Mouse (Mus musculus): ENCODE data around the gene Notch1. TPM values are rescaled to one million over a fixed set of nuclear protein-coding genes. Genes with fewer than 3 reads are reported as not detected.

The Notch1 gene
- total RNA-seq, 2 experiments from 2014 or later = 7.0 to 9.2 TPM

- DNase-seq = peak; percentile 44
Measured at GRCm38 (mm10) chr2:26500599-26501370, 15.7 kb downstream of the Notch1 start.

GRCm38 (mm10) chr2:26500027-26500598 is 16.4 kb downstream of the Notch1 start:
- no peak for DNase-seq

- no peak for DNase-seq
Measured at GRCm38 (mm10) chr2:26498694-26499093, 17.8 kb downstream of the Notch1 start.

GRCm38 (mm10) chr2:26497861-26498533 is 18.5 kb downstream of the Notch1 start:
- no peak for DNase-seq

- no peak for DNase-seq
Measured at GRCm38 (mm10) chr2:26496451-26496850, 20.0 kb downstream of the Notch1 start.

- no peak for DNase-seq
Measured at GRCm38 (mm10) chr2:26495701-26496100, 20.8 kb downstream of the Notch1 start.

GRCm38 (mm10) chr2:26494991-26495390 is 21.5 kb downstream of the Notch1 start:
- DNase-seq = no peak

GRCm38 (mm10) chr2:26494396-26494795 is 22.1 kb downstream of the Notch1 start:
- DNase-seq = peak; percentile 44

GRCm38 (mm10) chr2:26493021-26493781 is 23.3 kb downstream of the Notch1 start:
- peak; percentile 40 for DNase-seq

GRCm38 (mm10) chr2:26490760-26491301 is 25.6 kb downstream of the Notch1 start:
- DNase-seq = no peak

- no peak for DNase-seq
Measured at GRCm38 (mm10) chr2:26488535-26489135, 27.8 kb downstream of the Notch1 start.

GRCm38 (mm10) chr2:26487322-26488021 is 29.0 kb downstream of the Notch1 start:
- peak; percentile 64 for DNase-seq

- DNase-seq = no peak
Measured at GRCm38 (mm10) chr2:26486835-26487321, 29.6 kb downstream of the Notch1 start.

GRCm38 (mm10) chr2:26486264-26486810 is 30.1 kb downstream of the Notch1 start:
- no peak for DNase-seq

GRCm38 (mm10) chr2:26485710-26486109 is 30.8 kb downstream of the Notch1 start:
- no peak for DNase-seq

- no peak for DNase-seq
Measured at GRCm38 (mm10) chr2:26485278-26485677, 31.2 kb downstream of the Notch1 start.

- DNase-seq = no peak
Measured at GRCm38 (mm10) chr2:26484169-26484568, 32.3 kb downstream of the Notch1 start.

- DNase-seq = no peak
Measured at GRCm38 (mm10) chr2:26483230-26483869, 33.1 kb downstream of the Notch1 start.

GRCm38 (mm10) chr2:26482824-26483223 is 33.6 kb downstream of the Notch1 start:
- DNase-seq = no peak

Data from gastrocnemius, postnatal 25 days (tissue).